Mouse (Mus musculus): Measurements from ENCODE around the gene E2f4. TPM values are rescaled to one million over a fixed set of nuclear protein-coding genes. Genes with fewer than 3 reads are reported as not detected.

The E2f4 gene
- polyA plus RNA-seq, 1 experiment from 2014 or later, result 43.5 TPM

DNA sequence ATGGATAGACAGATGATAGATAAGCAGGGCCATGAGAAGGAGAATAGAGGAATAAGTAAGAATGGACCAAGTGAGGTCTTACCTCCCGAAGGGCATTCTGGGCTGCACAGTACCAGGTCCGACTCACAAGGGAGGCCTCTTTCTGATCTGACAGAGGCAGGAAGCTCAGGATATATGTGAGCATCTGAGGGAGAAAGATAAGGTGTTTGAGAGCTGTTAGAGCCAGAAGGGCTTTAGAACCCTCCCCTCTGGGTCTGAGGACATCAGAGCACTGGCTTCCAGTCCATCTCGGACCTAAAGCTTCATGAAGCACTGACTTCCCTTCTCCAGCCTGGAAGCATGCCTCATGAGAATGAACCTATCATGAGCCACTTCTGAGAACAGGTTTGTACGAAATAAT, 25.7 kb downstream of the E2f4 start:
- H3K4me3 ChIP-seq (replicated peaks; ENCODE audit: low read length), result no peak overlapping the region
- WGBS, result 96% methylated on average over 4 of the region's 4 CpGs
- H3K9ac ChIP-seq, result no peak overlapping the region
- H3K27ac ChIP-seq, result no peak overlapping the region
- ATAC-seq (ENCODE audit: low FRiP score), result no peak
- H3K27me3 ChIP-seq (ENCODE audit: control insufficient read depth, insufficient read depth, low read length), result no peaks in the 10 kb centered on the region
- peaks cover 19% of the 10 kb centered on the region for H3K4me1 ChIP-seq (replicated peaks; ENCODE audit: control insufficient read depth, insufficient read depth, low read length)
- H3K36me3 ChIP-seq (replicated peaks; ENCODE audit: control insufficient read depth, insufficient read depth), result peaks cover 43% of the 10 kb centered on the region
- no peaks in the 10 kb centered on the region for H3K9me3 ChIP-seq (ENCODE audit: control insufficient read depth, low read length)
- no peak for DNase-seq (ENCODE audit: low spot score)
- H3K4me2 ChIP-seq (replicated peaks), result no peak overlapping the region

DNA sequence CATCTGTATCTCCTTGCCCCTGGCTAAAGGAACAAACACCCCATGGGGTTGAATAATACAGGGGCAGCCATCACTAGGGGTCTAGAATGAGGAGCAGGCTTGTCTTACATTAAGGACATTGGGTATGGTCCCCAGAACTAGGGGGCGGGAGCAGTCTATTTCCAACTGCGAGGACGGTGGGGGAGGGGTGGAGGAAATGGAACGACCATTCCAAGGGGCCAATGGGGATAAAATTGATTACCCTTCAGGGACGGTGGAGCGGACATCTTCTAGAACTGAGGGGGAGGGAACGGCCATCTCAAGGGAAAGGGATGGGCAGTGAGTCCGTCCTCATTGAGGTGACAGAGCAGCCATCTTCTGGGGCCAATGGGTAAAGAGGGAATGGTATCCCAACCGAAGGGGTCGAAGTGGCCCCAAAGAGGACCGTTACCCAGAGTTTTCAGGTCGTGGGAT, 28.2 kb downstream of the E2f4 start:
- Histone ChIP-seq H3K36me3 (replicated peaks; ENCODE audit: control insufficient read depth, insufficient read depth) (peaks cover 49% of the 10 kb centered on the region), H3K4me1 (replicated peaks; ENCODE audit: control insufficient read depth, insufficient read depth, low read length) (peaks cover 19% of the 10 kb centered on the region), H3K4me2 (replicated peaks) (peak overlapping the region; percentile 90), H3K9ac (peak overlapping the region; percentile 85), H3K4me3 (replicated peaks; ENCODE audit: low read length) (peak overlapping the region; percentile 65), H3K27me3 (ENCODE audit: control insufficient read depth, insufficient read depth, low read length) (no peaks in the 10 kb centered on the region), H3K27ac (peak overlapping the region; percentile 73), H3K9me3 (ENCODE audit: control insufficient read depth, low read length) (no peaks in the 10 kb centered on the region)
- ATAC-seq (ENCODE audit: low FRiP score) (peak; percentile 63), DNase-seq (ENCODE audit: low spot score) (no peak)
- WGBS, result under 1% methylated on average over 12 of the region's 12 CpGs

DNA sequence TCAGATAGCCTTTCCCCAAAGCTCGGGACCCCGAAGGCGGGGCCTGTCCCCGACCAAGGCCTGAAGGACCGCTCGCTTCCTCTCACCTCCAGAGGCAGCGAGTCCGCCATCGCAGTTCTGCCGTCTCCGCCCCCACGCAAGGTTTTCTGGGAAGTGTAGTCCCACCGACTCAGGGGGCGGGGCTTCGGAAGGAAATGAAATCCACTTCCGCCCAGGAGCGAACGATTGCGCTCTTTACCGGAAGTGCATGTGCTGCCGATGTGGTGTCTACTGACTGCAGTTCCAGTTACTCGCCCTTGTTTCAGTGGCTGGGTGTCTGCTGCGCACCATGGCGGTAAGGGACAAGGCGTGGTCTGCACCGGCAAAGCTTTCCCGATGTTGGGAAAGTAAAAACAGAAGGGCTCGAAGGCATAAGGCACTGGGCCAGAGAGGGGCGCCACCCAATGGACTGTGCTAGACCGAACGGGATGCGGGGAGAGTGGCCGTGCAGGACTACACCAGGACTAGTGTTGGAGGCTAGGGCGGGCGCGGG, 28.7 kb downstream of the E2f4 start, which contains the start of the genes Lrrc29 and Tmem208:
Gene Lrrc29 (minus strand): TSS at position 138 of the 532 bp plus-strand sequence.
Gene Tmem208 (plus strand): TSS at position 214 of the 532 bp plus-strand sequence.
- H3K36me3 ChIP-seq (replicated peaks; ENCODE audit: control insufficient read depth, insufficient read depth), result peaks cover 54% of the 10 kb centered on the region
- peak within 1 kb of the TSS; percentile 85 for H3K9ac ChIP-seq
- peak within 1 kb of the TSS; percentile 65 for H3K4me3 ChIP-seq (replicated peaks; ENCODE audit: low read length)
- under 1% methylated on average over 36 of the region's 36 CpGs for WGBS
- H3K27me3 ChIP-seq (ENCODE audit: control insufficient read depth, insufficient read depth, low read length), result no peaks in the 10 kb centered on the region
- peak; percentile 90 for ATAC-seq (ENCODE audit: low FRiP score)
- H3K27ac ChIP-seq, result peak within 1 kb of the TSS; percentile 76
- DNase-seq (ENCODE audit: low spot score), result peak; percentile 95
- H3K9me3 ChIP-seq (ENCODE audit: control insufficient read depth, low read length), result no peaks in the 10 kb centered on the region
- H3K4me2 ChIP-seq (replicated peaks), result peak within 1 kb of the TSS; percentile 90
- peaks cover 19% of the 10 kb centered on the region for H3K4me1 ChIP-seq (replicated peaks; ENCODE audit: control insufficient read depth, insufficient read depth, low read length)

DNA sequence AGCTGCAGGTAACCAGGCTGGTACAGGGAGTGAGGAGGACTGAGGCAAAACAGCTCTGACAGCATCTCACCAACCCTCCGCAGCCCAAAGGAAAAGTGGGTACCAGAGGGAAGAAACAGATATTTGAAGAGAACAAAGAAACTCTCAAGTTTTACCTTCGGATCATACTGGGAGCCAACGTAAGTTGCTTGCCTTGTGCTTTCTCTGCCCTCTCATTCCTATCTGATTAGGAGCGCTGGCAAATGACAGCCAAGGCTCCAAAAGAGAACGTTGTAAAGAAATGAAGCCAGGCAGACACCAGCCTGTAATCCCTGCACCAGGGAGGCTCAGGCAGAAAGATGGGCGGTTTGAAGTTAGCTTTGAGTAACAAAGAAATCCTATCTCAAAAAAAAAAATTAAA, 29.5 kb downstream of the E2f4 start:
- H3K4me2 ChIP-seq (replicated peaks), result peak overlapping the region; percentile 90
- no peaks in the 10 kb centered on the region for H3K27me3 ChIP-seq (ENCODE audit: control insufficient read depth, insufficient read depth, low read length)
- H3K4me1 ChIP-seq (replicated peaks; ENCODE audit: control insufficient read depth, insufficient read depth, low read length), result peaks cover 19% of the 10 kb centered on the region
- peak overlapping the region; percentile 76; the same call in 1 of the 2 replicates for H3K27ac ChIP-seq
- DNase-seq (ENCODE audit: low spot score) (no peak), ATAC-seq (ENCODE audit: low FRiP score) (no peak)
- H3K9me3 ChIP-seq (ENCODE audit: control insufficient read depth, low read length), result no peaks in the 10 kb centered on the region
- H3K4me3 ChIP-seq (replicated peaks; ENCODE audit: low read length), result peak overlapping the region; percentile 65
- H3K36me3 ChIP-seq (replicated peaks; ENCODE audit: control insufficient read depth, insufficient read depth), result peaks cover 55% of the 10 kb centered on the region
- 44% methylated on average over 6 of the region's 6 CpGs for WGBS
- peak overlapping the region; percentile 65 for H3K9ac ChIP-seq

DNA sequence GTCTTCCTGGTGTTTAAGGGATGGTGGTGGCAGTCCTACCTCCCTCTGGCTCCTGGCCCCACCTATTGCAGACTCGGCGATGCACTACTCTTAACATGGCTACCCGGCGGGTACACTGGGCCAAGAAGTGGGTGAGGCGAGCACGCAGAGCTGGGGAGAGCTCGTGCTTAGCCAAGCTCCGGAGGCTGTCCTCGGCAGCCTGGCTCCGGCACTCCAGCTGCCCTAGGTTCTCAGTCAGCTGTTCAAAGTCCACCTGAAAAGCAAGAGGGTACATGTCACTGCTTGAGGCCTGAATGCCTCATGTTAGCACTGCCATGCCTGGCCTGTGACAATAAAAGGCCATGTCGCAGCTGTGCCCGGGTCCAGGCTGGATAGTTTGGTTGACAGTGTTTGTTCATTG, 32.9 kb downstream of the E2f4 start:
- DNase-seq (ENCODE audit: low spot score), result no peak
- peaks cover 11% of the 10 kb centered on the region for H3K4me1 ChIP-seq (replicated peaks; ENCODE audit: control insufficient read depth, insufficient read depth, low read length)
- 95% methylated on average over 12 of the region's 12 CpGs for WGBS
- no peak overlapping the region for H3K4me3 ChIP-seq (replicated peaks; ENCODE audit: low read length)
- peaks cover 60% of the 10 kb centered on the region for H3K36me3 ChIP-seq (replicated peaks; ENCODE audit: control insufficient read depth, insufficient read depth)
- H3K27ac ChIP-seq, result no peak overlapping the region
- no peak overlapping the region for H3K9ac ChIP-seq
- H3K9me3 ChIP-seq (ENCODE audit: control insufficient read depth, low read length), result no peaks in the 10 kb centered on the region
- no peak for ATAC-seq (ENCODE audit: low FRiP score)
- no peak overlapping the region for H3K4me2 ChIP-seq (replicated peaks)
- no peaks in the 10 kb centered on the region for H3K27me3 ChIP-seq (ENCODE audit: control insufficient read depth, insufficient read depth, low read length)

DNA sequence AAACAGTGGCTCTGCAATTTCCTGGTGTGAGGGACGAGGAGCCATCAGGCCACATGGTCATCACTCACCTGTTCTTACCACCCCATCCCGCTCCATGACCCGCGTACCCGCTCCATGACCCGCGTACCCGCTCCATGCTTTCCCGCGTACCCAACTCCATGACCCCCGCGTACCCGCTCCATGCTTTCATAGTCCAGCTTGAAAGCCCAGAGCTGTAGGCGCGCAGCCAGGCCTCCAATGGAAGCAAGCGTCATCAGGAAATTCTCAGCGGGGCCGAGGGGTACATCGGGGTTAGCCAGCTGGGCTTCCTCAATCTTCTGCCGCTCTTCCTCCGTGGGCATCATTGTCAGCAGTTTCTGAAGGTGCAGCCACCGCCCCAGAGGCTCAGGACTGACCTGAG, 34.0 kb downstream of the E2f4 start:
- ATAC-seq (ENCODE audit: low FRiP score), result no peak
- Histone ChIP-seq H3K9me3 (ENCODE audit: control insufficient read depth, low read length) (no peaks in the 10 kb centered on the region), H3K4me1 (replicated peaks; ENCODE audit: control insufficient read depth, insufficient read depth, low read length) (peaks cover 8% of the 10 kb centered on the region), H3K27me3 (ENCODE audit: control insufficient read depth, insufficient read depth, low read length) (no peaks in the 10 kb centered on the region), H3K4me3 (replicated peaks; ENCODE audit: low read length) (no peak overlapping the region), H3K36me3 (replicated peaks; ENCODE audit: control insufficient read depth, insufficient read depth) (peaks cover 60% of the 10 kb centered on the region), H3K9ac (no peak overlapping the region), H3K27ac (no peak overlapping the region), H3K4me2 (replicated peaks) (no peak overlapping the region)
- no peak for DNase-seq (ENCODE audit: low spot score)
- WGBS, result 95% methylated on average over 22 of the region's 22 CpGs

DNA sequence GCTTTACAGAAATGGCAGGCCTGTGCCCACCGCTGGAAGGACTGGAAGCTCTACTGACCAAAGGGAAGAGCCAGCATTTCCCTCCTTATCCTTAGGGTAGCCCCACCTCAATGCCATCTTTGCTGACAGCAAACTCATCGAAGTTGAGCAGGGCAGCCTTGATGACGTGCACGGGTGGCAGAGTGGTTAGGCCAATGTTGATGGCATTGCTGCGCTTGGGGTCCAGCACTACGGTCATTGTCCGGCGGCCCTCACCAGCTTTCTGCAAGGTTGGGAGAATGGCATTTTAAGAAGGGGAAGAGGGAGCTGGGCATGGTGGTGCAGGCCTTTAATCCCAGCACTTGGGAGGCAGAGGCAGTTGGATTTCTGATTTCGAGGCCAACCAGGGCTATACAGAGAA, 34.5 kb downstream of the E2f4 start:
- DNase-seq (ENCODE audit: low spot score) (no peak), ATAC-seq (ENCODE audit: low FRiP score) (no peak)
- Histone ChIP-seq H3K4me3 (replicated peaks; ENCODE audit: low read length) (no peak overlapping the region), H3K9me3 (ENCODE audit: control insufficient read depth, low read length) (no peaks in the 10 kb centered on the region), H3K4me2 (replicated peaks) (no peak overlapping the region), H3K27ac (no peak overlapping the region), H3K27me3 (ENCODE audit: control insufficient read depth, insufficient read depth, low read length) (no peaks in the 10 kb centered on the region), H3K4me1 (replicated peaks; ENCODE audit: control insufficient read depth, insufficient read depth, low read length) (peaks cover 7% of the 10 kb centered on the region), H3K36me3 (replicated peaks; ENCODE audit: control insufficient read depth, insufficient read depth) (peaks cover 60% of the 10 kb centered on the region), H3K9ac (no peak overlapping the region)
- 97% methylated on average over 9 of the region's 9 CpGs for WGBS

DNA sequence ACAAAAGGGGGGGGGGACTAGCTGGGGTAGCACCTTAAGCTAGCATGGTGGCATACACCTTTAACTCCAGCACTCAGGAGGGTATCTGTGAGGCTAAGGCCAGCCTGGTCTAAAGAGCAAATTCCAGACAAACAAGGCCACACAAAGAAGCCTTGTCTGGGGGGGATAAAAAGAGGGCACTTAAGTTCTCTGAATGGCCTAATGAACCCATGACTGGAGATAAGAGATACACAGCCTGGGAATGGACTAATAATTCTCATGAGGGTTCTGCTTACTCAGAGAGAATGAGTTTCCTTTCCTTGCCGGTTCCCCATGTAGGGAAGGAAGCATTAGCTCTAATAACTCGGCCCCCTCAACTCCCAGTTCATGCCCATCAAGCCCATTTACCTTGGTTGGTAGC, 35.1 kb downstream of the E2f4 start:
- H3K27ac ChIP-seq, result no peak overlapping the region
- H3K36me3 ChIP-seq (replicated peaks; ENCODE audit: control insufficient read depth, insufficient read depth), result peaks cover 60% of the 10 kb centered on the region
- no peak for ATAC-seq (ENCODE audit: low FRiP score)
- 94% methylated on average over 2 of the region's 2 CpGs for WGBS
- peaks cover under 1% of the 10 kb centered on the region for H3K4me1 ChIP-seq (replicated peaks; ENCODE audit: control insufficient read depth, insufficient read depth, low read length)
- no peak for DNase-seq (ENCODE audit: low spot score)
- no peak overlapping the region for H3K4me3 ChIP-seq (replicated peaks; ENCODE audit: low read length)
- no peaks in the 10 kb centered on the region for H3K9me3 ChIP-seq (ENCODE audit: control insufficient read depth, low read length)
- H3K4me2 ChIP-seq (replicated peaks), result no peak overlapping the region
- no peak overlapping the region for H3K9ac ChIP-seq
- H3K27me3 ChIP-seq (ENCODE audit: control insufficient read depth, insufficient read depth, low read length), result no peaks in the 10 kb centered on the region

DNA sequence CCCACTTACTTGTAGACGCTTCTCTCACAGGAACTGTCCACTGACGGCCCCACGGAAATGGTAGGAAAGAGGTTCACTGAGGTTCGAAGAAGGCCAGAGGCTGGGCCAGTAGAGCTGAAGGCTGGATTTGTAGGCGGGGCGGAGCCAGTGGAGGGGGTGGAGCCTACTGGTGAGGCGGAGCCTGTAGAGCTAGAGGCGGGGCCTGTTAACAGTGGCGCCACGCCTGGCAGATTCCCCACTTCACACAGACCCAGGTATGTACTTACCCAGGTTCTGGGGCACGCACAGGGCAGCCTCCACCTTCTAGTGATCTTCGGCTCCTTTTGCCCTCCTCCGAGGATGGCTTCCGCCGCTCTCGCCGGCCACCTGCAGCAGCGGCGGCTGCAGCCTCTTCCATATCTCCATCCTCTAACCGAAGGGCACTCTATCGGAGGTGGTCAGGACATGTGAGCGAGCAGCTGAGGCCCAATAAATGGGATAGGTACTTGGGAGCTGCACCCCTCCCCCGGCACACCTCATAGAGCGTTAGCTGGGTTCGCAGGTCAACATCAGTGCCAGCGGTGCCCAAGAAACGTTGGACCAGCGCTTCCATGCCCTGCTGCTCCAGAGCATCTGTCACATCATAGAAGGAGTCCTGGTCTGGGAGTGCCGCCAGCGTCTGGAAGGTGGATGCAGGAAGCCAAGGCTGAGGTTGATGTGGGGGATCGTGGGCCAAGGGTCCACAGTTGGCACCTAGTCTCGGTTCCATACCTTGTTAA, 39.1 kb downstream of the E2f4 start:
- Histone ChIP-seq H3K9ac (no peak overlapping the region), H3K4me3 (replicated peaks; ENCODE audit: low read length) (no peak overlapping the region), H3K4me2 (replicated peaks) (no peak overlapping the region), H3K27ac (no peak overlapping the region), H3K27me3 (ENCODE audit: control insufficient read depth, insufficient read depth, low read length) (no peaks in the 10 kb centered on the region), H3K9me3 (ENCODE audit: control insufficient read depth, low read length) (no peaks in the 10 kb centered on the region), H3K4me1 (replicated peaks; ENCODE audit: control insufficient read depth, insufficient read depth, low read length) (no peaks in the 10 kb centered on the region), H3K36me3 (replicated peaks; ENCODE audit: control insufficient read depth, insufficient read depth) (peaks cover 24% of the 10 kb centered on the region)
- no peak for DNase-seq (ENCODE audit: low spot score)
- ATAC-seq (ENCODE audit: low FRiP score), result peak; percentile 39
- WGBS, result 53% methylated on average over 32 of the region's 32 CpGs

All from hindbrain, embryonic 14.5 days (tissue).